Mouse (Mus musculus): ENCODE results near the gene Cog1. TPM values are rescaled to one million over a fixed set of nuclear protein-coding genes. Genes with fewer than 3 reads are reported as not detected.

Cog1 gene
- polyA plus RNA-seq, 1 experiment from 2014 or later = 21.6 TPM

DNA sequence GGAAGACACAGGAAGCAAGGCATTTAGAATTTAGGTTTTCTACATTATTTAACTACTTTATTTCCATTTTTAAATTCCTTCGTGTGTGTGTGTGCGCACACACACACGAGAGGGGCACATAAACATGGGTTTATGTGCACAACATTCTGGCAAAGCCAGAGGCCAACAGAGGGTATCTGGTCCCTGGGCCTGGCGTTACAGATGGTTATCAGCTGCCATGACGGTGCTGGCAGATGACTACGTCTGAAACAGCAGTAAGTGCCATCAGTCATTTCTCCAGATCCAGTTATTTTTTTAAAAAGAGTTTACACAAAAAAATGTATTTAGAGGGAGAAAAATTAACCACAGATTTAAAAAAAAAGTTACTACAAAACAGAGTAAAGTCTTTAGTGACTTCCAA lies 17.2 kb downstream of the Cog1 start:
- no peak for DNase-seq (ENCODE audit: low spot score)

DNA sequence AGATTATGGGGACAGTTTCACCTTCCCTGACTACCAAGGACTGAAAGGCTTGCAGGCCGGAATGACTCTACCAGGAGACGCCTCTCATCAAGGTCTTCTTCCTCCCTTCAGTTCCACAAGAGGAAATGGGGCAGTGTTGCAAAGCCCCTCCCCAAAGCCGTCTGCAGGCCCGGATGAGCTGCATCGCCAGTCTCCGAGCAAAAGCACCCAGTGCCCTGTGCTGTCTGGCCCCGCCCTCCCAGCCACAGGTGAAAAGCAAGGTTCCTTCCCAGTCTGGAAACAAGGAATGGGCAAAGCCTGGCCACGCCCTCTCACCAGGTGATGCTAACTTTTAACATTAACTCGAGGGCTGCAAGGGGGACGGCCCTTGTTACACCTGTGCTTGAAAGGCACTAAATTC lies 17.7 kb downstream of the Cog1 start:
- peak; percentile 37 for DNase-seq (ENCODE audit: low spot score)

DNA sequence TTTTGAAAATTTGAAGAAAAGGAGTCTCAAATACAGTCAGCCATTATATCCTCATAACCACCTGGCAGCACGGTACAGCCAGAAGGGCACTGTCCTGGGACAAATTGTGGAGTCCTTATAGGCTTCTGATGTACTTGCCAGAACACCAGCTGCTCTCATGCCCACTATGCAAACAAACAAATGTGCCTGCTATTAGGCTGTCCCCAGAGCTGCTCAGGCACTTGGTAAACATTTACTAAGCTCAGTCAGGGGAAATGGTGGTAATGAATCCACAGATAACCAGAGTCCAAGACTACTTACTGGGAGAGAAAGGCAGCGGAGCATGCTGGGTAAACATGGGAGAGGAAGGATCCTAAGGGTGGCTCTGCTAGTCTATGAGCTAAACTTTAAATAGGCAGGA lies 18.2 kb downstream of the Cog1 start:
- no peak for DNase-seq (ENCODE audit: low spot score)

DNA sequence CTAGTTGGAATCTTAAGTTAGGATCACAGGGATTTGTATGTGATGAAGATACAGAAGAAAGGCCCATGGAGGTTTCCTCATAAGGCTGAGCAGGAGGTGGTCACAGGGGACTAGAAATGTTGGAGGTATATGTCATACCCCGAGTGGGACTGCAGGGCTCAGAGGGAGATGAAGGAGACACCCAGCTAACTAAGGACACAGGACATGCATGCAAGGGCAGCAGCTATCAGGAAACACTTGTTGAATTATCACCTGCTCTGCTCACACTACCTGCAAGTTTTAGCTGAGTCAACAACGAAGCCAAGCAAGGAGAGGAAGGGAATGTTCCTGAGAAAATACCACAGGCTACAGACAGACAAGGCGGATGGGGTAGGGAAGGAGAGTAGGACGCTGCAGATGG lies 18.7 kb downstream of the Cog1 start:
- DNase-seq (ENCODE audit: low spot score) = no peak

DNA sequence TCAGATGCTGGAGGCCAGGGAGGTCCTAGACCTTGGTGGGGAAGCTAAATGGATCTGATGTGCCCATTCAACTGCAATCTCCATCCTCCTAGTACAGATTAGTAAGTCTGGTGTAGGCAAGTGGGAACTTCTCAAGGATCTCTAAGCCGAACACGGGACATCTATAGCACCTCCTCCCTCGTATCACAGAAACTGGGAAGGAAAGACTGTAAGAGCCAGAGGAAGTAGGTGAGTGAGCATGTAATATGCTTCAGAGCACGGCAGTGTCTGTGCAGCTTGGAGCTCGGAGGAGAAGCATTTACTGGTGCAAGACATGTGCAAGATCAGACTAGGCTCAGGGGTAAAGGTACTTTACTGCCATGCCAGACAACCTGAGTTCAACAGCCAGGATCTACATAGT lies 19.9 kb downstream of the Cog1 start:
- no peak for DNase-seq (ENCODE audit: low spot score)

DNA sequence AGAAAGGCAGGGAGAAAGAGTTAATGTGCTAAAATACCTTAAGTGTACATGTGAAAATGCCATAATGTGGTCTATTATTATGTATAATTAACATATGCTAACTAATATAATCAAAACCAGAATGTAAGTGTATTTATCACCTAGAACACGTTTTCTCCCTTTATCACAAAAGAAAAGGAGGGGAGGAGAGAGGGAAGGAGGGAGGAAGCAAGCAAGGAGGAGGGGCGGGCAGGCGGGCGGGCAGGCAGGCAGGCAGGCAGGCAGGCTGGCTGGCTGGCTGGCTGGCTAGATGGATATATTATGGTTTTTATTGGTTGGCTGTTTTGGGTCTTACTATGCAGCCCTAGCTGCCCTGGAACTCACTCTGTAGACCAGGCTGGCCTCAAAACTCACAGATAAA lies 20.7 kb downstream of the Cog1 start:
- no peak for DNase-seq (ENCODE audit: low spot score)

DNA sequence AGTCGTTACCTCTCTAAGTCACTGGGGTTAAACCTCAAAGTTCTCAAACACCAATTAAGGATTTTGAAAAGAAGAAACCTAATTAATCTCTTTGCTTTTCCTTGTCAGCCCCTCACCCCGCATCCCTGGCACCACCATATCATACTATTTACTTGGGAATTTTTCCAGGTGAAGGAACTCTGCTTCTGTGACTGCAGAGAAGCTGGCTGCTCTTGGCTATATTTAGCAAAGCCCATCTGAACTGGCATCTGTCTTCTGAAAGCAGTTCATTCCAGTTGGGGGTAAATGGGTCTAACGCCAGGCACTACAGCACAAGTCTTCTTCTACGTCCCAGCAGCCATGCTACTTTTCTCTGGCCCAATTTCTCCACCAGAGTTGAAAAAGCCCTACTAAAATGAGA lies 24.6 kb downstream of the Cog1 start:
- DNase-seq (ENCODE audit: low spot score) = no peak

DNA sequence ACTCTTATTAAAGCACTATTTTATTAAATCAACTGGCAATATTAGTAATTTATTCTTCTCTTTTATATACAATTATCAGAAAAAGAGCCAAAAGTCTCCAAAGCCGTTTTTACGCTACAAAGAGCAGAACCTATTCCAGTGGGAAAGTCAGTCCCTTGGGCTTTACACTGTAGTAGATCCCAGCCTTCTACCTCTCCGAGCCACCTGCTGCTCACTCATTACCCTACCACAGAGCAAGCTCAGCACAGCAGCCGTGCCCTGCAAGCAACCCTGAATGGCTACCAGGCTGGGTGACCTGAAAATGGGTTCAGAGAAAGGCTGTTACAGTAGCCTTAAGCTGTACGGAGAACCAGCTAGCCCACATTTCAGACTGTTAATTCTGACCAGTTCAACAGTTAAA lies 25.6 kb downstream of the Cog1 start:
- no peak for DNase-seq (ENCODE audit: low spot score)

DNA sequence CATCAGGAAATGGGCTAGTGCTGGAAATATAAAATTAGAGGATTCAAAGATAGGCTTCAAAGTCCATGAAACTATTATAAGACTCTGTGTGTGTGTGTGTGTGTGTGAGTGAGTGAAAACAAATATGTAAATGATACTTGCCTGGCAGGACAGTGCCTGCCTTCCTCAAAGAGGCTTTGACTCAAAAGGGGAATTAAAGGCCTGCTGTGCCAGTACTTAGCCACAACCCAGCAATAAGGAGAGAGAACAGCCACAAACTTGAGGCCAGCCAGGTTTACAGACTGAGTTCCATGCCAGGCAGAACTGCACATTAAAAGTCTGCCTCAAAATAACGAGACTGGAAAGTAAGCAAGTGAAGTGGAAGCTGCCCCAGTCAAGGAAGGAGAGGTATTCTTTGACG lies 27.9 kb downstream of the Cog1 start:
- no peak for DNase-seq (ENCODE audit: low spot score)

DNA sequence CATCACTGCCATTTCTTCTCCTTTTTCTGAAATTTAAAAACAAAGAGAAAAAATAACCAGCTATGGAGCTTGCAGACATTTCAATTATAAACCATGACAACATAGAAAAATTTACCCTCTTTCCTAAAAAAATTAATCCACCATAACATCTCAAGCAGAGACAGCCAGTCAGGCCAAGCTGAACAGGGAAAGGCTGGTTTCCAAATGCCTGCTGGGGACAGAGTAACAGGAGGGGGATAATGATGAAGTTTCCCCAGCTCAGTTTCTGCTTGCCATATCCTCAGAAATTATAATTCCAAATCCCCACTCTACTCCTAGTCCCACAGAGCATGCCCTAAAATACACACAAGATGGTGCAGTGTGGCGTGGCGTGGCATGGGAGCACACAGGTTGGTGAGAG lies 28.4 kb downstream of the Cog1 start:
- DNase-seq (ENCODE audit: low spot score) = no peak

DNA sequence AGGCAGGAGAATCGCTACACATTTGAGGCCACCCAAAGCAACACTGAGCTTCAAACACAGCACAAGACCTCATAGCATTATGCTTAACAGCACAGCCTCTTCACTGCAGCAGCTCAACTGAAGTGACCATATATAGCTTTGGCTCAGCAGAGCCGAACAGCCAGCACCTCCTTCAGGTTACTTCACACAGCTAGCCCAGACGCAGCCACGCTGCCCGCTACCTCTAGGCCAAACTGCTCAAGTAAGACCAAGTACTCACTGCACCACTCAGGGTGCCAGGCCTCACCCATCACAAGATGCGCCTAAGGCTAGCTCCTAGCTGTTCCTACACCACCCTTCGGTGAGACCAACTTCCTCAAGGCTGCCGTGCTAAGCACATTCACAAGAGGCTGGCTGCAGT lies 29.4 kb downstream of the Cog1 start:
- no peak for DNase-seq (ENCODE audit: low spot score)

DNA sequence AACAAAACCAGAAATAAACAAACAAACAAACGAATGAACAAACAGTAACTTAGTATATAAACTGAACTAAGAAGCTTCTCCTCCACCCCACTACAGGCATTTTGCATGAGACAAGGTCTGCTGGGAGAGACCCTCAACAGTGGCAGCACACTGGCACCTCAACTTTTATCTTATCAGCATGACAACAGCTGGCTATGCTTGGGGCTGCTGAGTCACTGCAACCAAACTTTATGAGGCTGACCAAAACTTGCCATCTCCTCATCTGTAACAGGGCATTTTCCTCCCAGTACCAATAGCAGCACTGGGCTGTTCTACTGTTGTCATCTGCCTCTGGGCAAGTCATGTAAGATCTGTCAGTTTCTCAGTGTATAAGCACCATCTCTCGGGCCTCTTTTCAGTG lies 32.0 kb downstream of the Cog1 start:
- DNase-seq (ENCODE audit: low spot score) = no peak

DNA sequence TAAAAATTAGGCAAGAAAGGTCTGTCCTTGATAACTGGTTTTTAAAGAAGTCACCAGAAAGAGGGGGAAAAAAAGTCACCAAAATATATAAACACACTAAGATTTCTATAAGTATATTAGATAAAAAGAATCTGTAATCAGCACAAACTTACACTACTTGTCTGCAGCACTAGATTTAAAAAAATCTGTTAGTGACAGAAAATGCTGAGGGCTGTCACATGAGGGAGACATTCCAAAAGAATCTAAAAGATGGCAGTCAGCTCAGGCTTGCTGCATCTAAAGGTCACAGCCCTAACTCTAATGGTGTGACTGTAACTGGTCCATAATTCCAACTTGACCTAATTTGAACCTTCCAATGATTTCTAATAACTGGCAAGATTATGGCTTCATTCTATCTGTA lies 33.0 kb downstream of the Cog1 start:
- no peak for DNase-seq (ENCODE audit: low spot score)

DNA sequence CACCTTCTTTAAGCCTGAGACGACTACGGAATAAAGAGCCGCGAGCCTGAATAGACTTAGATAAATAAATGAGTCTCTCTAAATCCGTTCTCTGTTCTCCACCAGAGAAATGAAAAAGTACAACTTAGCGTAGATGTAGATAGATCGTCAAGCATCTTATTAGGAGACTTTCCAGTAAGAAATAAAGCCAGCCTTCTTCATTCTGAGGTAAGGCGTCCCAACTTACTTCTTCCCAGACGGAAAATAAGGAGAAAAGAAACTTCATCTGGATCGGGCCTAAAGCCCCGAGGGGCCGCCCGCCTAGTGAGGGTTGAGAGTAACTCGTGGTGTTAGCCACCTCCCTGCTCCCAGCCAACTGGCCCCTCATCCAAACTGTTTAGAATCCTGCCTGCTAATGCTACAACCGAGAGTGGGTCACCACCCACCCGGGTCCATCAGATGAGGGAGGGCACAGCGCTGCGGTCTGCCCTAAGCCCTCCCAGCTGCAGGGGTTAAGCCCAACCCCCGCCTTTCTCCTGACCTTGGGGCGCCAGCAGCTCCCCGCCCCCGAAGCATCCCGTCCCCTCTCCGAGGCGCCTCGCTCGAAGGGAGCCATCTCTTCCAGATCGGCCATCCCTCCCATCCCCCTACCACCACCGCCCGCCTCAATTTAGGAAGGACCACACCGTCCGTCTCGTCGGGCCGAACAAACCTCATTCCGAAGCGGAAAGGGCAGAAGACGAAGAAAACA lies 34.1 kb downstream of the Cog1 start:
- DNase-seq (ENCODE audit: low spot score) = peak; percentile 59

DNA sequence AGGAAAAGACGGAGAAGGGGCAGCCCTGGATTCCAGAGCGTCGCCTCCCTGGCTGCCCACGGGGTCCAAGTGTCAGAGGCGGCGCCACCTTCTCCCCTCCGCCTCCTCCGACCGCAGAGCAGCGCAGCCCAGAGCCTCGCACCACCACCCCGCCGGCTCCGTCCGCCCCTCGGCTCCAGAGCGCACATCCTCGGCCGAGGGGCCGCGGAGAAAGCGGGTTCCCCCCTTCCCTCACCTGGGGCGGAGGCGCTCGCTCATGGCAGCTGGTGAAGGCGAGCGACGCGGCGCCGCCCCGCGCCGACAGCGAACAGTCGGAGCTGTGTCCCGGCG lies 34.6 kb downstream of the Cog1 start:
- no peak for DNase-seq (ENCODE audit: low spot score)

DNA sequence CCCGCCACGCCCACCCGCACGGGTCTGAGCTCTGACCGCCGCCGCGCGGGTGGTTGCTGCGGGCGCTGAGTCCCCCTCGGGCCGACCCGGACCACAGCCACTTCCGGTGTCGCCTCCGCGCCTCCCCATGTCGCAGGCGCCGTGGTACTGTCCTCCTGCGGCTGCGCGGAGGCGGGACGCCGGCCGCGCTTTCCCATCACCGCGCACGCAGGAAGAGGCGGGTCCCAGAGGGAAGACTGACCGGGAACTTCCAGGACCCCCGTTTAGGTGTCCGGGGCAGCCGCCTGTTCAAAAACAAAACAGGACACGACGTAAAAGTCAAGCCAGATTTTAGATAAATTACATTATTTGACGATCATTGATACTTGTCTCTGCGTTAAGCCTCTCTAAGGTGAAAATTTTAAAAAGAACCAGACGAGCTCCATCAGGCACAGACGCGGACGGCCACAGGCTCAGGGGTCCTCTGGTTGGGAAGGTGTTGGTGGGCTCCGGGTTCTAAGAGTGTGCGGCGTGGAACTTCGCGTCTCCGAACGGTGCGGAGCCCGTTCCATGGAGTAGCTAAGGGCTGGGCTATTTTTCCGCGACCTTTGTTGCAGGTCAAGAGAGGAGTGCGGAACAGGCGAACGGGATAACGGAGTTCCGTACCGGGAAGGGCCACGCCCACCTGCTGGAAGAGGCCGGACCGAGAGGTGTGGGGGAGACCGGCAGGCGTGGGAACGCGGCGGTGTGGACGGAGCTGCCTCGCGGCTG lies 35.2 kb downstream of the Cog1 start, which contains the start of the genes Fam104a and D11Wsu47e:
Gene Fam104a, minus strand, starts transcription at position 199 of the 750 bp plus-strand sequence.
Gene D11Wsu47e, plus strand, starts transcription at position 456 of the 750 bp plus-strand sequence.
- DNase-seq (ENCODE audit: low spot score) = peak; percentile 95

DNA sequence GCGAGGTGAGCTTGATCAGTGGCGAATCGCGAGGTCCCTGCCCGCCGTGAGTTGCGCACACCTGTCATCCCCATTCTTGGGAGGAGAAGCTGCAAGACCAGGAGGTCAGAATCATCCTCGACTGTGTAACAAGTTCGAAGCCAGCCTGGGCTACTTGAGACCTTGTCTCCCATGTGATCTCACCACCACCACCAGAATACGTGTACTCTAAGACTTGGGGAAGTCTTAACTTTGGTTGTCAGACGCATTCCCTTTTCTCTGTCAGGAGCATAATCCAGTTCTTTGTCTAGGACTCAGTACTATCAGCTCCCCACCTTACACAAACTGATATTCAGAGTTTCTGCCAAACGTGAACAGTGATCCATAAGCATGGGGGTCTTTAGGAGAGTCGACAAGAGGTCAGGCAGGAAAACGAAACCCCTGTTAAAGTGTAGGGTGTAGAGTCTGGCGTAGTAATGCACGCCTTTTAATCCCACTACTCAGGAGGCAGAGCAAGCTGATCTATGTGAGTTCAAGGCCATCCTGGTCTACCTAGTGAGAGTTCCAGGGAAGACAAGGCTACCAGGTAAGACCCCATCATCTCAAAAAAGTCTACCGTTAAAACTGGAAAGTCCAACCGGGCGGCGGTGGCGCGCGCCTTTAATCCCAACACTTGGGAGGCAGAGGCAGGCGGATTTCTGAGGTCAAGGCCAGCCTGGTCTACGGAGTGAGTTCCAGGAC lies 35.9 kb downstream of the Cog1 start:
- DNase-seq (ENCODE audit: low spot score) = no peak

DNA sequence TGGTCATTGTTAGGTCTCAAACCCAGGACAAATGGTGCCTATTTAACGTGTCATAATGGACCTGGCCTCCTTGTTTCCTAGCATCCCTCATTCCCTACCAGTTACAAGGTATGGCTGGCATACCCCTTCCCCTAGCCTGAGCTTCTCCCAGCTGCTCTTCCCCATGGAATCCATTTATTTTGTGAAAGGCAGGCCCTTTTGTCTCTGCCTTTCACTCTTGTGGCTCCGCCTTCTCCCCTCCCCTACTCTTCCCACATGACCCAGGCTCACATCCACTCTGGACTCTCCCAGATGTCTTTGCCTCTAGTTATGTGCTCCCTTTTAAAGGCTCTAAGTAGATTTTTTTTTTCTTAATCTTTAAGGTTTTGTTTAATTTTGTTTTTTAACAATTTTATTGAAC lies 38.1 kb downstream of the Cog1 start:
- DNase-seq (ENCODE audit: low spot score) = no peak

DNA sequence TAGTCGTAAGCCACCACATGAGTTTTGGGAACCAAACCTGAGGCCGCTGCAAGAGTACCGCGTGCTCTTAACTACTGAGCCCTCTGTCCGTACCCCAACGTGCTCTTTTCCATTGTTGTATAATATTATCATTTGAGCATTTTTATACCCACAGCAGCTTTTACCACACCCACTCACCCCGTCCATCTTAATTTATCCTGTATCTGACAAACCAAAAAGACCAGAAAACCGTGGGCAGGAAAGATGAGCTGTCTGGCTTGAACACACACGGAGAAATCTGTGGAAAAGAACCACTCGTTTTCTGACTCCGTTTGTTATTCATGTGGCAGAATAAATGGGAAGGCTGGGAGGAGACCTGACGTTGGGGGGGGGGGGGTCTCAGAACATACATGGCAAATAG lies 41.5 kb downstream of the Cog1 start:
- no peak for DNase-seq (ENCODE audit: low spot score)

DNA sequence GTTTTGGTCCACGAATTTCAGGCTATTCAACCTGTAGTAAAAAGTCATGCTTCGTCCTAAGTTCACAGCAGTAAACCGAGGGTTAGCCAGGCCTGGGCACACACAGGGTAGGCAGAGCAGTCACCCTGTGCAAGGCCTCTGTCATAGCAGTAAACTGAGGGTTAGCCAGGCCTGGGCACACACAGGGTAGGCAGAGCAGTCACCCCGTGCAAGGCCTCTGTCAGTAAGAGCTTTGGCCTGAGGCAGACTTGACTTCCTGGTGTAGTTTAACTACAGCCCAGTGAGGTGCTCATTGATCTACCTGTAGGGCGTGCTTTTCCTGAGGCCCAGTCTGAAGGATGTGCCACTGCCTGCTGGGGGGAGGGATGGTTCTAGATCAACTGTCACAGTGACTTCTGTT lies 42.3 kb downstream of the Cog1 start:
- no peak for DNase-seq (ENCODE audit: low spot score)

DNA sequence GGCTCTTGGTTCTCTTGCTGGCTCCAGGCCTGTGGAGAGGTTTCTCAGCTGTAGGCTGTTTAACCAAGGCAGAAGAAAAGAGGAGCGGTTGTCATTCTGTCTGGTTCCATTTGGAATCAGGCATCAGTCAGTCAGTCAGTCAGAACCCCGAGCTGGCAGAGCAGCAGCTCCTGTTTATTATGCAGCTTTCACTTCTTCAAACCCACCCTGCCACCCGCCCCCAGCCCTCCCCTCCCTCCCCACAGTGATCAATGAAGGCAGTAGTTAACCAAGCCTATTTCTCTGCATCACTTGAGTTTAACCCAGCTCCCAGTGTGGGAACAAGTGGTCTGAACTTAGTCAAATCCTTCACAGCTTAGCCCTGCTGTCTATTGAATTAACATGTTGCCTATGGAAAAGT lies 42.9 kb downstream of the Cog1 start:
- DNase-seq (ENCODE audit: low spot score) = no peak

DNA sequence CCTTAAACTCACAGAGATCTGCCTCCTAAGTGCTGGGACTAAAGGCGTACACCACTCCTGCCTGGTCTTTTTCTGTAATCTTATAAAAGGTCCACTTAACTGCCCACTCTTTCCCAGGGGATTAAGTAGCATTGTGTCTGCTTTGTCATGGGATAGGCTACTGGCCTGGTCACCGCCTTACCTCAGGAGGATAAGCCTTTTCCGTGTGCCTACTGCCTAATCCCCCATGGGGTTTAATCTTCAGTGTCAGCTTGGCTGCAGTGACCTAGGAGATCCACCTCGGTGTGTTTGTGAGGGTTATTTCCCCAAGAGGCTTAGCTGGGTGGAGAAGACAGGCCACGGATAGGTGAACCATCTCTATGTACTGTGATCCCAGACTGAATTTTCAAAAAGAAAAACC lies 48.6 kb downstream of the Cog1 start:
- DNase-seq (ENCODE audit: low spot score) = no peak
